Mouse (Mus musculus) cerebellum, adult 2 months (tissue): Measurements from ENCODE around the gene Vps16. TPM values are rescaled to one million over a fixed set of nuclear protein-coding genes. Genes with fewer than 3 reads are reported as not detected.
A peak's percentile ranks its signal among the peaks of the same experiment; 100 is the strongest.

Experiments
- DNase-seq, 2 experiments: peaks; one replicate each; pipeline ENCODE4 v3.0.0; 2021
- H3K27ac ChIP-seq: fragments of 200-500 bp; 2 replicates; pipeline ENCODE4 v1.5.1; 2012; ENCODE audit warnings: low read length, control low read depth, inconsistent platforms; ENCODE audit not compliant: insufficient read depth
- H3K27me3 ChIP-seq: fragments of 200-500 bp; 2 replicates; pipeline ENCODE4 v1.6.1; 2012; ENCODE audit warnings: inconsistent platforms, mild to moderate bottlenecking, low read length, moderate library complexity; ENCODE audit not compliant: control insufficient read depth, insufficient read depth
- H3K4me1 ChIP-seq: fragments of 200-500 bp; 2 replicates; pipeline ENCODE4 v1.6.1; 2011; ENCODE audit warnings: low read length; ENCODE audit not compliant: control insufficient read depth, insufficient read depth
- H3K4me3 ChIP-seq: fragments of 200-500 bp; replicated peaks from 2 replicates; pipeline ENCODE3; 2011; ENCODE audit warnings: mild to moderate bottlenecking, low read depth, low read length, control low read depth; ENCODE audit not compliant: insufficient read depth
- CTCF ChIP-seq: fragments of 200-500 bp; IDR thresholded peaks from 2 replicates; pipeline ENCODE4 v1.5.1; 2011; ENCODE audit warnings: low read depth, mild to moderate bottlenecking, control low read depth, low read length, moderate library complexity, borderline replicate concordance; ENCODE audit not compliant: insufficient read depth
- POLR2A ChIP-seq: fragments of 200-500 bp; IDR thresholded peaks from 2 replicates; pipeline ENCODE4 v1.6.1; 2011; ENCODE audit warnings: low read length, control low read depth, borderline replicate concordance; ENCODE audit not compliant: insufficient read depth
- WGBS: fragments of 180-500 bp; shearing (Covaris S2); methylation state at CpG from one replicate; pipeline ENCODE4 v1.1.7; 2018; 5-methylcytosine and 5-hydroxymethylcytosine counted together
- polyA plus RNA-seq: library from polyadenylated mRNA; depleted of rRNA; stranded (reverse); fragments of >200 nt; gene quantifications from 2 replicates; pipeline ENCODE4 v1.2.3, GENCODE M21; 2012

Gene Vps16
- polyA plus RNA-seq, 1 experiment, result 120 TPM

DNA sequence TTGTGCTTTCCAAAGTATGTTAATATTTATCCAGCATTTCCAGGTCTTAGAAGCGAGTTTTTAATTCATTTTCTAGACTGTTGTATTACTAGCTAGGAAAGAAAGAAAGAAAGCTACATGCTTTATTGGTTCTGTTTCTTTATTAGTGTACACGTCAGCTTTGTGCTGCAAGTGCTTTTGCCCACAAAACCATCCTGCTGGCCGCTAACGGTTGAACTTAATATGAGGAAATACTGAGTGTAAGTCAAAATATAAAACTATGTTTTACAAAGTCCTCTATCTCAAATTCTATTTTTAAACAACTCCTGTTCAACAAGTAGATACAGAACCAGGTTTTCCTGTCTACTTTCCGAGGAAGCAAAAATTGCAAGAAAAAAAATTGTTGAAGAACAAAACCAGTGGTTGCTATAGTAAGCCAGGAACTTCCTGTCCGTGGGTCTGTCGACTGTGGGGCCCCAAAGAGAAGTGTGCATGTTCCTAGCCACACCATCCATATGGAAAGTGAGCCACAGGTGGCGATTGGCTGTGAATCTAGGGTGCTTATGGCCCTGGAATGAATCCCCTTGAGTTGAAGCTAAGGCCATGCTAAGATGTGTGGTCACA, 48.9 kb downstream of the Vps16 start:
- no peak for DNase-seq
- no peak for TF ChIP-seq CTCF
- TF ChIP-seq POLR2A, result no peak
- H3K4me3 ChIP-seq, result no peak overlapping the region
- H3K27ac ChIP-seq, result no peak overlapping the region
- H3K27me3 ChIP-seq, result no peaks in the 10 kb centered on the region
- peaks cover 13% of the 10 kb centered on the region; the same call in 1 of the 2 replicates for H3K4me1 ChIP-seq
- 72% methylated on average over 8 of the region's 8 CpGs for WGBS

DNA sequence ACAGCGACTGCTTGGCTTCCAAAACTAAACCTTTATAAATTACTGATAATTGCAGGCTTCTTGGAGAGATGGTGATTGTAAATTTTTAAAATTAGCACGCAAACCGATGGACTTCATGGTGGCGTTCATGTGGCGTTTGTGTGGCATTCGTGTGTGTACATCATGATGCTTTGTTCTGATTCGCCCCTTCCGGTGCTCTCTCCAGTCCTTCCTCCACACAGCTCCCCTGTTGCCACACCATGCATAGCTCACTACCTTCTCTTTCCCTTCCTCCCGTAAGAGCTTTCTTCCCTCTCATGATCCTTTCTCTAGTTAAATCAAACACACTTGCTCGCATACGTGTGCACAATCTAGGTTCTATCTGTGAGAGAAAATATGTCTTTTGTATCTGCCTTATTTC, 51.6 kb downstream of the Vps16 start:
- 93% methylated on average over 11 of the region's 11 CpGs for WGBS
- Histone ChIP-seq H3K4me3 (no peak overlapping the region), H3K27me3 (no peaks in the 10 kb centered on the region), H3K27ac (no peak overlapping the region), H3K4me1 (peaks cover 13% of the 10 kb centered on the region)
- TF ChIP-seq CTCF, result no peak
- TF ChIP-seq POLR2A, result no peak
- no peak for DNase-seq

DNA sequence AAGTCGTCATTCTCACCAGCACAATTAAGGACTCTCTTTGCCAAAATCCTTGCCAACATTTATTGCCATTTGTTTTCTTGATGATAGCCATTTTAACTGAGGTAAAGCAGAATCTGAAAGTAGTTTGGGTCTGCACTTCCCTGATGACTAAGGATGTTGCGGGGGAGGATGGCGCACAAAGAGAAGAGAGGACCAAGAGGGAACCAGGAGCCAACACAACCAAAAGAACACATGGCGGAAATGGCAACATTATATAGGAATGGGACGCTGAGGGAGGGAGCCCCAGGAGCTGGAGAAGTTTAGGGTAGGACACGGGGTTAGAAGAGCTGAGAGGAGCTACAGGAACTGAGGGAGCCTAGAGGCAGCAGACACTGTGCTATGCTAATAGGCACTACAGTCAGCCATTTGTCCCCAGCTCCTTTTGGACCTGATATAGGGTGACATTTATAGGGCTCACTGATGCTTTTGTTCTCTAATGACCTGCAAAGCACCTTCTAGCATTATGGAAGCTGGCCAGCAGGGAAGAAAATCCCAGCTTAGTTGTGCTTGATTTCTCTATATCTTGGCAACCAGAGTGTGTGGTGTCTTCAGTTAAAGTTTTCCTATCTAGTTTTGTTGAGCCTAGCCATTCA, 52.6 kb downstream of the Vps16 start:
- Histone ChIP-seq H3K27me3 (no peaks in the 10 kb centered on the region), H3K4me1 (peaks cover 13% of the 10 kb centered on the region), H3K4me3 (no peak overlapping the region), H3K27ac (no peak overlapping the region)
- TF ChIP-seq CTCF, result no peak
- DNase-seq, result peak in 1 of 2 experiments; percentile 29
- 49% methylated on average over 6 of the region's 6 CpGs for WGBS

DNA sequence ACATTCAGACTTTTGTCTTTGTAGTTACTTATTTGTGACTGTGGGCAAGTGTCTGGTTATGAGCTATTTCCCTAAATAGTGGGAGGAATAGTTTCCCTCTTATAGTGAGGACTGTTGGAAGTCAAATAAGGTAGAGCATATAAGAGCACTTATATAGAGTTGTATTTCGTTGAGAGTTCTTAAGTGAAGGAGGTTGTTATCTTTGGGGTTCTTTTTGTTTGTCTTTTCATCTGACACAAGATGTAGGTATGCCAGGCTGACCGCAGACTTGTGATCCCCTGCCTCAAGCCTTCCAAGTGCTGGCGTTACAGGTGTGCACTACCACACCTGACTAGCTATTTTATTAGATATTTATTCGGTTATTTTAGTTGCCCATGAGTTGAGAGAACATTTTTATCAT, 58.0 kb downstream of the Vps16 start:
- no peak overlapping the region for H3K4me3 ChIP-seq
- H3K27ac ChIP-seq, result no peak overlapping the region
- H3K4me1 ChIP-seq, result no peaks in the 10 kb centered on the region; the same call in 1 of the 2 replicates
- TF ChIP-seq POLR2A (no peak), CTCF (no peak)
- WGBS, result 97% methylated on average over 4 of the region's 4 CpGs
- H3K27me3 ChIP-seq, result no peaks in the 10 kb centered on the region
- DNase-seq, result no peak

DNA sequence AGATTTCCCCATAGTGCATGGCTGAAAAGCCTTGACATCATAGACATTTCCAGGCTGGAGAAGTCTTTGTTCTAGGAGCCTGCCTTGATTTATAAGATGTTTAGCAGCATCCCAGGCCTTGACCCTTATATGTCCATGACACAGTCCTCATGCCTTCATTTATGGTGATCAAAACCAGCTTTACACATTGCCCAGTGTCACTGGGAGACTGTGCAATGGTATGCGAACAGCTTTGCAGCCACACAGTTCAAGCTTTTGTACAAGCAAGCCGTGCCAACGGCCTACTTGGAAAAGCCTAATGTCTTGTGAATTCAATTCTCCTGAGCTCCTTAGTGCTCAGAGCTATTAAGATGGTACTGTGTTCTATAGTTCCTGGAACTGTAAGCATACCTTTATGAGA, 58.6 kb downstream of the Vps16 start:
- TF ChIP-seq POLR2A, result no peak
- TF ChIP-seq CTCF, result no peak
- Histone ChIP-seq H3K27ac (no peak overlapping the region), H3K4me3 (no peak overlapping the region), H3K27me3 (no peaks in the 10 kb centered on the region), H3K4me1 (no peaks in the 10 kb centered on the region; the same call in 1 of the 2 replicates)
- WGBS, result 26% methylated on average over 3 of the region's 3 CpGs
- DNase-seq, result no peak

DNA sequence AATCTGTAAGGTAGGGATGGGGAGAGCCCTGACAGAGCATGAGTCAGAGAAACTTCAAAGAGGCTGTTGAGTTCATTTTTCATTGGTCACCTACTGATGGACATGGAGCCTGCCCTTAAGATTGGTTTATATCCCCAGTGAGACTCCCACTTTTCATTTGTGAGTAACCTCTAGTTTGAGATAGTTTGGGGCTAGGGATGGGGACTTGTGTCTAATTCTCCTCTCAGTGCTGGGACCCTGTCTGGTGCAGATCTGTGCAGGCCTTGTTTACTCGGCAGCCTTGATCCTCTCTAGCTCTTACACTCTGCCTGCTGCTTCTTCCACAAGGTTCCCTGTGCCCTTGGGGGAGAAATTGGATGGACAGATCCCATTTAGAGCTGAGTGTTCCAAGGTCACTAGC, 60.1 kb downstream of the Vps16 start:
- H3K4me3 ChIP-seq, result no peak overlapping the region
- 76% methylated on average over 1 of the region's 1 CpGs for WGBS
- H3K4me1 ChIP-seq, result no peaks in the 10 kb centered on the region; the same call in 1 of the 2 replicates
- no peaks in the 10 kb centered on the region for H3K27me3 ChIP-seq
- TF ChIP-seq CTCF, result no peak
- no peak for TF ChIP-seq POLR2A
- DNase-seq, result no peak
- no peak overlapping the region for H3K27ac ChIP-seq

DNA sequence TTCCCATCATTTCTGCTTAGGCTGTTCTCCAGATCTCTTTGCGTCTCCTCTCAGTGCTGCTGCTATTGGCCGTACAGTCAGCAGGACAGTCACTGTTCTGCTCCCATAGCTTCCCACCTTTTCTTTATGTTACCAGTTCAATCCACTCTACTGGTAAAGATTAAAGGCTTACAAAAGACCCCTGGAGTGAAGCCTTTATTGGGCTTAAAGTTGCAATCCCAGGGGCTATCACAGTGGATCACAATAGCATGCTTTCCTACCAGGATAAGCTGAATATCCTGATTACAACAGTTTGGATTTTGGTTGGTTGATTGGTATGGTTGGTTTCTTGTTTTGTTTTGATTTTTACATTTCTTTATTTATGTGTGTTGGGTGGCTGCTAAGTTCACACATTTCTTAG, 63.9 kb downstream of the Vps16 start:
- Histone ChIP-seq H3K27me3 (no peaks in the 10 kb centered on the region), H3K4me1 (no peaks in the 10 kb centered on the region), H3K27ac (no peak overlapping the region), H3K4me3 (no peak overlapping the region)
- TF ChIP-seq POLR2A (no peak), CTCF (no peak)
- DNase-seq, result no peak
- WGBS, result 78% methylated on average over 2 of the region's 2 CpGs

DNA sequence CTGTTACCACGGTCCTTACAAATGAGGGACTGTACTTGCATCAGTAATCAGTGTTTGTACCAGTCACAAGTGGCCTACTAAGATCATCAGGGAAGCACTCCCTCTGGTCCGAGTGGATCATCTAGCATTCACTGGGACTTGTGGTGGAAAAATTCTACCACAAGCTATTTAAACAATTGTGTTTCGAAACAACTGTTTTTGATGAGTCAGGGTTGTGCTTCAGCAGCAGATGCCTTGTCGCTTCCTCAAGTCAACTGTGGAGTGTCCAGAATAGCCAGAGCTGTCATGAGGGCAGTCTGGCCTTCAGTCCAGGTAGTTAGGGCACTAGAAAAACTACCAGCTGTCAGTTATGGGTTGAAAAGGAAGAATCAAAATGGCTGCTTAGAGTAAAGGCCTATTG, 64.5 kb downstream of the Vps16 start:
- Histone ChIP-seq H3K4me1 (no peaks in the 10 kb centered on the region), H3K27me3 (no peaks in the 10 kb centered on the region), H3K27ac (no peak overlapping the region), H3K4me3 (no peak overlapping the region)
- TF ChIP-seq POLR2A (no peak), CTCF (no peak)
- DNase-seq, result no peak
- 77% methylated on average over 4 of the region's 4 CpGs for WGBS
